Mouse (Mus musculus) heart, postnatal 14 days (tissue): ENCODE measurements around the gene Gramd1b. TPM values are rescaled to one million over a fixed set of nuclear protein-coding genes. Genes with fewer than 3 reads are reported as not detected.

ENCODE experiments used
- DNase-seq, 2 experiments: peaks; one replicate each; pipeline ENCODE4 v3.0.0; 2021 to 2022
- intact Hi-C: fragments of 180-260 bp; cut with DNase I; formaldehyde crosslinking; loops from one replicate; pipeline ENCODE4 v1.15.1; 2025
- total RNA-seq, 2 experiments: library from RNA; stranded (reverse); gene quantifications; 2 replicates each; pipeline ENCODE4 v1.2.3; 2021

Gramd1b gene
- total RNA-seq, 2 experiments from 2014 or later, result 19.2 to 24.5 TPM

GRCm38 (mm10) chr9:40382508-40382907 lies 148.7 kb downstream of the Gramd1b start:
- intact Hi-C loops, result no loop called here
- no peak for DNase-seq

- peak in 1 of 2 experiments; percentile 10 for DNase-seq
- intact Hi-C loops, result no loop called here
Measured at GRCm38 (mm10) chr9:40381416-40382411, 149.5 kb downstream of the Gramd1b start.

- intact Hi-C loops, result no loop called here
- DNase-seq, result no peak
Measured at GRCm38 (mm10) chr9:40376711-40377410, 154.3 kb downstream of the Gramd1b start.

GRCm38 (mm10) chr9:40376139-40376541 lies 155.0 kb downstream of the Gramd1b start:
- intact Hi-C loops, result no loop called here
- DNase-seq, result no peak

DNA sequence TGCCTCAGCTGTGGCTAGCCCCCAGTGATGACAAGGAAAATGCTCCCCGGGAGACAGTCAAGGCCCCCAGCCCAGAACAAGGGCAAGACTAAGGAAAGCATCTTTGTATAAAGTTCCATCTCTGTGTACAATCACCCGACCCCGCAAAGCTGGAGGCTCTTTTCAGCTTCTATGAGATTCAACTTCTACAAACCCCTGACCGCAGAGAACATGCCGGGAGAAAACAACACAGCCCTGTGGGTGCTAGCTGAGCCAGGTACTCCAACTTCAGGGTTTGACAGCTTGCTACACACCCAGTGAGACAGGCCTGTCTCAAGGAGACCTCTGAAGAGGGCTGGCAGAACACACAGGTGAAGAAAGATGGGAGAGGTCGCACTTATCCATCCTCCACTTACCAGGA lies 155.7 kb downstream of the Gramd1b start:
- intact Hi-C loops, result no loop called here
- no peak for DNase-seq

DNA sequence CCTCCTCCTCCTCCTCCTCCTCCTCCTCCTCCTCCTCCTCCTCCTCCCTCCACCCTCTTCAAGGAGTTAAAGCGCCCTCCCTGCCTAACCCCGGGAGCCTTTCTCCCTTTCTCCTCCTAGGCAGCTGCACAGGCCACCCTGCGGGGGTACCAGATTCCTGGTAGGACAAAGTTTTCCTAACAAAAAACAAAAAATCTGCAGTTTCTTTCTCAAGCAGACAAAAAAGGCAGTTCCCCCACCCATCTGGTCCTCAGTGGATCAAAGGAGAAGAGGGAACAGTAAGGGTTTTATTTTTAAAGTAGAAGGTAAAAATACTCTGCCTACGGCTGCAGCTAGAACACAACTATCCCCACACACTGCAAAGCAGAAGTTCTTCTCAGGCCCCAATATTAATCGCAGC lies 156.2 kb downstream of the Gramd1b start:
- intact Hi-C loops, result no loop called here
- no peak for DNase-seq

- intact Hi-C loops, result no loop called here
- no peak for DNase-seq
Measured at GRCm38 (mm10) chr9:40374533-40374971, 156.6 kb downstream of the Gramd1b start.

DNA sequence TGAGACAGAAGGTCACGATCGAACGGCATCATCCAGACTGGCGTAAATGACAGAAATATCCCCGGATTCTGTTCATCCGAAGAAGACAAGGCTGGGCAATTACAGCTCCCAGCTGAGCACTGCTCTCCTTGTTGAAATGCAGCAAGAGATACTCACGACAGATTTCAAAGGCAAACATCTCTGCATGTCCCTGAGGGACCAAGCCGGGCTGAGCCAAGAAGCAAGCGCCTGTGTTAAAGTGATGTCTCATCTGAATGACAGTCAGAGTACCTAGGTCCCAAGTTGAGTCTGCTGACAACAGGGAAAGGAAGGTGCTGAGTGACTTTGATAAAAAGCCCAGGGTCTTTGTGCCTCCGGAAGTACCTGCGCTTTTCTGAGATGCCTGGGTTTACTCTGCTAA lies 157.1 kb downstream of the Gramd1b start:
- intact Hi-C loops, result no loop called here
- DNase-seq, result no peak

GRCm38 (mm10) chr9:40370151-40370550 lies 161.0 kb downstream of the Gramd1b start:
- no peak for DNase-seq
- intact Hi-C loops, result no loop called here

- no peak for DNase-seq
- intact Hi-C loops, result no loop called here
Measured at GRCm38 (mm10) chr9:40366795-40367194, 164.4 kb downstream of the Gramd1b start.

DNA sequence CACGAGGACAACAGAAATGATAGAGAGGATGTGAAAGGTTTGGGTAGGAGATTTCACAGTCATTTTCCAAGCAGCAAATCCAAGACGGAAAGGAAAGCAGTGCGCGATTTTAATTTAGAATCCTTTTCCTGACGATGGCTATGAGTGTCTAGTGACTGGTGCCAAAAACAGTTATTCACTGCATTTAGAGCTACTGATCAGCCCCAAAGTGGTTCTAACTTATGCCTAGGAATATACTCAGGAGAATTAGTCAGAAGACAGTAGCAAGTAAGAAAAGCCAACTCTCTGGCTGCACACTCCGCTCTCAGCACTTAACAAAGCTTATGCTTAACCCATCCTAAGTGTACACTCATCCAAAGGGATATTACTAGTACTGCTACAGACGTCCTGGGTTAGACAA lies 166.9 kb downstream of the Gramd1b start:
- intact Hi-C loops, result no loop called here
- no peak for DNase-seq

DNA sequence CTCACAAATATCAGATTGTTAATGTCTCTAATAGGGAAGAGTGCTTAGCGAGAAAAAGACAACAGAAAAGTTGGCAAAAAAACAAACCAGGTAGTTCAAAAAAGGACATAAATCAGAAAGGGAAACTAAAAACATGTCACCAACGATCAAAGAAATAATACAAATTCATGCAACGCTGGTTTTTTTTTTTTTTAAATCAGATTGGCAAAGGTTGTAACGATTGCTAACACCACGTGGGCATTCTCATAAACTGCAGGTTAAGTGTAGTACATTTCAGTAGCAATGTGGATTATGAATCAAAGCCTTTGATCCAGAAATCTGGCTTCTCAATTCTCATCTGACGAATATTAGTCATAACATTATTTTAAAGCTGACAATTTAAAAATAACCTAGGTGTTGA lies 169.2 kb downstream of the Gramd1b start:
- intact Hi-C loops, result no loop called here

GRCm38 (mm10) chr9:40358408-40358896 lies 172.7 kb downstream of the Gramd1b start:
- DNase-seq, result no peak
- intact Hi-C loops, result no loop called here

More for the DNA sequence above, 169.2 kb downstream of the Gramd1b start:
- DNase-seq, result no peak

- intact Hi-C loops, result no loop called here
- DNase-seq, result no peak
Measured at GRCm38 (mm10) chr9:40356768-40357446, 174.3 kb downstream of the Gramd1b start.

DNA sequence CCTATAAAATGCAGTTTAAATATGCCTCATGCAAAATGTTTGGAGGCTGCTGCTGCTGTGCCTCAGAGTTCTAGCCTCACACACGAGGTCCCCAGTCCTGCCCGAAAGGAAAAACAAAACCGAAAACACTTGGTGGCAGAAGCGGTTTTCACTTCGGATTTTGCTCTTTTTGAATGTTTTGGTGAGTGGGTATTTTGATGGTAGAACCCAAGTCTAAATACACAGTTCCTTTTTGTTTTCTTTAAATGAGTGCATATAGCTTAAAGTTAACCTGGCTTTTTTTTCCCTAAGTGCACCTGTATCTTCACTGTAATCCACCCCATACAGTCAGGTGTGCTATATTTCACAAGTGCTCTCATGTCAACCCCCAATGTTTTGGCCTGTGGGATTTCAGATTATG lies 174.8 kb downstream of the Gramd1b start:
- DNase-seq, result no peak
- intact Hi-C loops, result no loop called here

- DNase-seq, result no peak
- intact Hi-C loops, result no loop called here
Measured at GRCm38 (mm10) chr9:40355406-40355805, 175.8 kb downstream of the Gramd1b start.

DNA sequence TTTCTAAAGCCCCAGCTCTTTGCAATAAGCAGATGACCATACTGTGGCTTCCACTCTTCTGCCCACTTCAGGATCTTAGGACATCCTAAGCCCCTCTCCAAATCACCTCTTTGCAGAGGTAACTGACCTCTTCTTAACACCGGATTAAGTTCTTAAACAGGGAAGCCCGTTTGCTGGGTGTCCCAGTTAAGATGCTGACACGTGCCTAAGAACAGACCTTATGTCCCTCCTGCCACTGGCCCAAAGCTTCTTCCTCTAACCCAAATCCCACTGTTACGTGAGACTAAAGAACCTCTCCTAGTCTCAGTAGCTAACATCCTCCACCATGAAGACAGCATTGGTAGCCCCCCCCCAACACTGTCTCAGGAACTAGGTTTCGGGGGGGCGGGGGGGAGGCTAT lies 177.6 kb downstream of the Gramd1b start:
- DNase-seq, result no peak
- intact Hi-C loops, result no loop called here

- DNase-seq, result peak in 1 of 2 experiments; percentile 36
Measured at GRCm38 (mm10) chr9:40350640-40351039, 180.5 kb downstream of the Gramd1b start.

DNA sequence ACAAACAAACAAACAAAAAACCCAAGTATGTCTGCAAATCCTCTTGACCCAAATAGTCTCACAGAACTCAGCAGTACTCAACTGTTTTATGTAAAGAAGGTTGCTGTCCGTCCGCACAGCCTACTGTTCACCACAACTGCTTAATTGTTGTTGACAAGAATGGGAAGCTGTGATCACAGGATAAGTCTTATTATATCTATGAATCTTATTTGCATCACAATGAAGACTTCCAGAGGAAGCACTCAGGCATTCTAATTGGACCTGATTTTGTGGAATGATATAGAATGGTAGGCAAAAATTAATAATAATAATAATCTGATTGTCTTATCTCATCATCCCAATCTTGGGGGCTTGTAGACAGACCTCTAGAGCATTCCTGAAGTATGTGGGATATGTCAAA lies 181.1 kb downstream of the Gramd1b start:
- intact Hi-C loops, result no loop called here
- no peak for DNase-seq

More at GRCm38 (mm10) chr9:40350640-40351039, 180.5 kb downstream of the Gramd1b start:
- intact Hi-C loops, result no loop called here

DNA sequence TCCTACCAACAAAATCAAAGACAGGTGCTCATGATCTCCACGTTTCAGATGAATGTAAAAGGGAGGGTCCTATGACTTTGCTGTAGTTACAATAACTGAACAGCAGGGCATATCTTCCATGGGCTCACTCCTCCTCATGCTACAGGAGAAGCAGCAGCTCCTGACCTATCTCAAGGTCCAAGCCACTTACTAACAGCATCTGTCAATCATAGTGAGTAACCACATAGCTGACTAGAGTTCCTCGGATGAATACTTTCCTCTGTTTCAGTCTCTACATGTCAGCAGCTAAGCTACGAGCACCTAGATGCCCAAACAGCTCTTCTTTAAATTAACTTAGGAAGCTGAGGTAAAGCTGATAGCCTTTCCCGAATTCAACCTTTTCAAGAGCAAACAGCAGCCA lies 181.6 kb downstream of the Gramd1b start:
- intact Hi-C loops, result no loop called here
- DNase-seq, result no peak
